Mouse (Mus musculus) thymus, postnatal 10 days (tissue): ENCODE data around the gene Sntg2.

Source experiments
- DNase-seq, 2 experiments: peaks; one replicate each; pipeline ENCODE4 v3.0.0; 2021; ENCODE audit warnings: low spot score in 2 of 2

Gene Sntg2

GRCm38 (mm10) chr12:30201031-30201430, 172.1 kb downstream of the Sntg2 start:
- no peak for DNase-seq

- no peak for DNase-seq
Measured at GRCm38 (mm10) chr12:30200621-30201020, 172.6 kb downstream of the Sntg2 start.

GRCm38 (mm10) chr12:30199735-30200134, 173.4 kb downstream of the Sntg2 start:
- no peak for DNase-seq

GRCm38 (mm10) chr12:30198250-30198649, 174.9 kb downstream of the Sntg2 start:
- no peak for DNase-seq

GRCm38 (mm10) chr12:30181721-30182120, 191.5 kb downstream of the Sntg2 start:
- DNase-seq: no peak

- DNase-seq: no peak
Measured at GRCm38 (mm10) chr12:30179623-30180022, 193.6 kb downstream of the Sntg2 start.

GRCm38 (mm10) chr12:30177966-30178365, 195.2 kb downstream of the Sntg2 start:
- no peak for DNase-seq

- no peak for DNase-seq
Measured at GRCm38 (mm10) chr12:30177529-30177928, 195.6 kb downstream of the Sntg2 start.

GRCm38 (mm10) chr12:30168491-30168890, 204.7 kb downstream of the Sntg2 start:
- no peak for DNase-seq

GRCm38 (mm10) chr12:30164538-30164937, 208.6 kb downstream of the Sntg2 start:
- DNase-seq: no peak

GRCm38 (mm10) chr12:30164005-30164404, 209.2 kb downstream of the Sntg2 start:
- no peak for DNase-seq

- no peak for DNase-seq
Measured at GRCm38 (mm10) chr12:30161731-30162406, 211.3 kb downstream of the Sntg2 start.

GRCm38 (mm10) chr12:30160475-30160874, 212.7 kb downstream of the Sntg2 start:
- no peak for DNase-seq

GRCm38 (mm10) chr12:30159788-30160187, 213.4 kb downstream of the Sntg2 start:
- no peak for DNase-seq

GRCm38 (mm10) chr12:30154079-30154673, 219.0 kb downstream of the Sntg2 start:
- no peak for DNase-seq

GRCm38 (mm10) chr12:30142085-30142484, 231.1 kb downstream of the Sntg2 start:
- DNase-seq: no peak

GRCm38 (mm10) chr12:30132524-30132923, 240.7 kb downstream of the Sntg2 start, which contains the start of gene Tpo:
Gene Tpo, minus strand, starts transcription at chr12:30132624.
- DNase-seq: no peak

- no peak for DNase-seq
Measured at GRCm38 (mm10) chr12:30129411-30129716, 243.8 kb downstream of the Sntg2 start.

- DNase-seq: no peak
Measured at GRCm38 (mm10) chr12:30128561-30129410, 244.4 kb downstream of the Sntg2 start.
